Mouse (Mus musculus): Measurements from ENCODE around the gene Phactr1.

DNA sequence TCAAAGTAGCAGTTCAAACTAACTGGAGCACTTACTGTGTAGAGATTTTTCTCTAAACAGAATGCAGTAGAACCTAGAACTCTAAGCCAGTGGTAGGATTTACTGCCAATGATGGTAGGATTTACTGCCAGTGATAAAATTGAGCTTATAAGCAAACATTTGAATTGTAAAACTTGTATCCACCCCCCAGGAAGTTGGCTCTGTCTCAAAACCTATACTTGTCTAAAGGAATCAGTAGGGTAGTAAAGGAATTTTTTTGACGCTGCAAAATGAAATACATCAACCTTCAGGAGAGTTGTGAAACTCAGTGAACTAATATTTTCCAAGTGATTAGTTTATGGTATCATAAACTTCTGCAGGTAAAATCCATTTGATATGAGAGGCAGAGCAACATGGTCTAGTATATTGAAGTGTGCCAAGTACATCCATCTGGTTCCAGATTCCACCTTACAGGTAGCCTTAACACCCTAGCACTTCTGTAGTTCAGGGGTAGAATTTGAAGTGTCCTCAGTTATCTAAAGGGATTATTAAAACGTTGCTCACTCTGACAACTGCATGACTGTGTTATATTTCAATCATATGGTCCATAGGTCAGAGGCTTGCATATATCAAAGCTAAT, 310.2 kb downstream of the Phactr1 start:
- TF ChIP-seq POLR2A (IDR thresholded peaks at IDR 0.05; ENCODE audit: borderline replicate concordance, insufficient read depth, low read length) (no peak), CTCF (IDR thresholded peaks at IDR 0.05; ENCODE audit: borderline replicate concordance, insufficient read depth, low read depth, low read length) (no peak)

All from cerebellum, adult 2 months (tissue).